Mouse (Mus musculus) thymus, postnatal 36 days (tissue): Measurements from ENCODE around the gene Rxfp3.
"Not testable (repeated sequence)": the region's sequence is repeated elsewhere in the genome, so short reads cannot be mapped to it uniquely, and the experiment has no call there.

ENCODE experiments used
- DNase-seq, 2 experiments: peaks; one replicate each; pipeline ENCODE4 v3.0.0; 2022; ENCODE audit warnings: mixed read lengths in 2 of 2

Rxfp3 gene

DNA sequence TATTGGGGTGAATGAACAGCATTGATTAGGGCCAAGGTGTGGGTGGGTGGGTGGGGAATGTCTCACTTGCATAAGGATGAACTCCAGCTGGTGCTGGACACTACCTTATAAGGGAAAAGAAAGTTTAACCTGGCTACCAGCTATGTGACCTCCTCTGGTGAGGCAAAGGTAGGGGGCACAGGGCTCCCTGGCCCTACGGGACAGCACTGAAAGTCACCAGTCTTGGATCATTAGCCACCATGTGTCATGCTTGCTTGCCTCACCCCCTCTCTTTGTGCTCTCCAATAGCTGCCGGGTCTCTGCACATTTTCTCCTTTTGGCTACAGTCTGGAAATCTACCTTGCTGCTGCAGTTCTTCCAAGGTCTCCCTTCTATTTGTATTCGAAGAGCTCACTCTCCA is 7.6 kb downstream of the Rxfp3 start:
- no peak for DNase-seq

DNA sequence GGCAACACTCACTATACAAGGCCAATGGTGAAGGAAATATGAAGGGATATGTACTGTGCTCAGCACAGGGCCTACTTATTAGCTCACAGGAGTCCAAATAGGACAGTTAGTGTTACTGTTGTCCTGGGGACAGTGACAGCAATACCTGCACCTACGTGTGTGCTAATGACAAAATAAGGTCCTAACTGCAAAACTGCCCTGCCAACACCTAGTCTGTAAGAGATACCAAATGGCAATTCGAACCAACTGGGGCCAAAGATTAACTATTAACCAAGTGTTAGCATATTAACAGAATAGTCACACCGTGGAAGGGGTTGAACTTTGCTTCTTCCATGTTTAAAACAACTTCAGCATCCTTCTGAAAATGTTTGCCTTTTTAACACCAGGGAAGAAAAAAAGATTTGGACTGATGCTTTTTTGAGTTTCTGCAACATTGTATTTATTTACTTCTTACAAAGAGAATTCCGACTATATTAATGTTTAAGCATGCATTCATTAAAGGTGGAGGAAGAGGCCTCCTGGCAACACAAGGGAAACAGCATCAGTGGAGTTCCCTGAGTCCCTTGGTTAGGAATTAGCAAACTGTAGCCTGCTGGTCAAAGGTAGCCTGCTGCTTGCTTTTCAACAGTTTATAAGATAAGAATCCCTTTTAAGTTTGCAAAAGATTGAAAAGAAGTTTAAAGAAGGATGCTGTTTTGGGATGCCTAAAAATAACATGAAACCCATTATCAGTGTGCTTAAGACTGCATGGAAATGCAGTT is 10.8 kb downstream of the Rxfp3 start:
- DNase-seq = no peak

DNA sequence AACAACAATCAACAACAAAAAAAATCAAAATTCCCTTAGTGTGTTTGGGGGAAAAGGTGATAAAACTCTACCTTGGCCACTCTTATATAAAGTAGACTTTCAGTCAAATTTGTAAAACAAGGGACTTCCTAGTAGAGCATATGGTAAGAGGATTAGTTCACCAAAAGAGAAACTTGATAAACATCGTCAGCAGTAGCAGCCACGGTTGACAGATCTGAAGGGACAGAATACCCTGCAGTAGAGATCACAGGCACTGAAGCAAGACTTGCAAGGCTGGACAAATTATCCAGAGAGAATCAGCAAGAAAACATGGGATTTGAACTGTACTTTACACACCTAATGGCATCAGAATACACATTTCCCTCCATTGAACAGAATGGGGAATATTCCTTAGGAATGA is 22.9 kb downstream of the Rxfp3 start:
- no peak for DNase-seq

DNA sequence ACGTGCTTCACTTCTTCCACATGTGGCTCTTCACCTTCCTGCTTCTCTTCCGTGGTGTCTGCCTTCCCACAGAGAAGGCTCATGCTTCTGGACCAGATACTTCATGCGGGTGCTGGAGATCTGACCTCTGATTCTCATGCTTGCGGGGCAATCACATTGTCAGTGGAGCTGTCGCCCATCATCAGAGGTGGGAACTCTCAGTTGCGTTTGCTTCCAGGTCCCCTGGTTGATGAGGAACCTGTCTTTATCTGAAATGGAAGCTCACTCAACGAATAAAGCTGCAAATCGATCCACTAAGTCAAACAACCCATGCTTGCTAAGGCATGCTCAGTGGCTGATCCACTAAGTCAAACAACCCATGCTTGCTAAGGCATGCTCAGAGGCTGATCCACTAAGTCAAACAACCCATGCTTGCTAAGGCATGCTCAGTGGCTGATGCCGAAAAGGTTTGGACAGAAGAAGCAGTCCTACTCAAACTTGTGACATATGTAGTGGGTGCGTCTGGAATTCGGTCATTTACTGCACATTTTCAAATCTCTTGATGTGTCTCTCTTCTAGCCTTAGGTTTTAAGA is 26.7 kb downstream of the Rxfp3 start:
- DNase-seq = no peak

DNA sequence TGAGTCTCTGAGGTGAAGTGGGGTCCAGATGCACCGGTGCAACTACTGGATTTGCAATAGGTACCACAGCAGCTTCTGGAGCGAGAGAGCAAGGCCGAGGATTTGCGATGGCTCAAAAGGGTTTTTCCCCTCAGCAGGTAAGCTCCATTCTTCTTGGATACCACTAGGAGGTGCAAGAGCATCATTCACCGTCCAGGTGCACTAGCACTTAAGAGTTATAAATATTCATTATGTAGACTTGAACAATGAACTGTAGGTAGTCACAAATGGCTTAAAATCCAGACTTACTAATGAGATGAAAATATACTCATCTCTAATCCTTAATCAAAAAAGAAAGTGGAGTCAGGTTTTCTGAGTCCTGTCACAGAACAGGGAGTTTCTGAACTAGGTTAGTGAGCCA is 29.0 kb downstream of the Rxfp3 start:
- DNase-seq = no peak

DNA sequence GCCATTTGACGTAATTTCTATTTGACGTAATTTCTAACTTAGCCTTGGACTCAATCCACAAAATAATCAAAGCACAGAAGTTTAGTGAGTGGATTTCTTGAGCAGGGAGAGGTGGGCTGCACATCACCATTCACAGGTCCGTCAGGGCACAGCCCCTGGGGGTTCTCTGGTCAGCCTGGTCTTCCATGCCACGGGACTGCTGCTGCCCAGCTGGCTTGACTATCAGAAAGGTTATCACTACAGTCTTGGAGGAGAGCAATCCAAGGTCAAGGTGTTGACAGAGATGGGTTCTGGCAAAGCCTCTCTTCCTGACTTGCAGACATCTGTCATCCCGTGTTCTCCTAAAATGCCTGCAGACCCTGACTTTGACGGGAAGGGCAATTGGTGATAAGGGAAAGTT is 33.1 kb downstream of the Rxfp3 start:
- no peak for DNase-seq

DNA sequence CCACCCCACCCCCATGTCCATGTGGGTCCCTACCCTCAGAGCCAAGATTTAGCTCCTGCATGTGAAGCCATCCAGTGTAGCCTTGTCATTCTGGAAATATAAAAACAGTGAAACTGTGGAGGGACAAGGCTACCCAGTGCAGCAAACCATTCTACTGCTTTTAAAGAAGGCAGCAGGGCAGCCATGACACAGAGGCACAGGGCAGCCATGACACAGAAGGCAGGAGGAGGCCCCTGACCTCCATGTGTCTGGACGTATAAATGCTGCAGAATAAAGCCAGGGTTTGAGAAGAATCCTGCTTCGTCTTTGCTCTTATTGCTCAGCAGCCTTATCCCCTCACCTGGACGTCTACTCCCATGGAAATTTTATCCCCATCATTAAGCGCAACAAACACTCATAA is 34.0 kb downstream of the Rxfp3 start:
- no peak for DNase-seq

DNA sequence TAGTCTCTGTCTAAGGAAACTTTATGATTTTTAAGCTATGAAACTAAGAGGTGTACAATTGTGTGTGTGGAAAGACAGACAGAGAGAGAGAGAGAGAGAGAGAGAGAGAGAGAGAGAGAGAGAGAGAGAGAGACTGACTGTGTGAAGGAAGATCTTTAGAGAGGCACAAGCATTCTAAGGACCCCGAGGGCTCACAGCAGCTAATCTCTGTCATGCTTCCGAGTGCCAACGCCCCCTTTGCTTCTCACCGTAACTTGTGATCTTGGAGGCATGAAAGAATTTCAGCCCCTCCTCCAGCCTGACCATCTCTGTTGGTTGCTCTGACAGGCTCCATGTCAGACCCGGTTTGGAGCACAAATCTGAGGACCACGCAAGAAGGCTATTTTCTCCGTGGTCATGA is 37.4 kb downstream of the Rxfp3 start, which contains the start of gene Slc45a2:
Gene Slc45a2 (plus strand): TSS at position 301 of the 400 bp plus-strand sequence.
- no peak for DNase-seq

DNA sequence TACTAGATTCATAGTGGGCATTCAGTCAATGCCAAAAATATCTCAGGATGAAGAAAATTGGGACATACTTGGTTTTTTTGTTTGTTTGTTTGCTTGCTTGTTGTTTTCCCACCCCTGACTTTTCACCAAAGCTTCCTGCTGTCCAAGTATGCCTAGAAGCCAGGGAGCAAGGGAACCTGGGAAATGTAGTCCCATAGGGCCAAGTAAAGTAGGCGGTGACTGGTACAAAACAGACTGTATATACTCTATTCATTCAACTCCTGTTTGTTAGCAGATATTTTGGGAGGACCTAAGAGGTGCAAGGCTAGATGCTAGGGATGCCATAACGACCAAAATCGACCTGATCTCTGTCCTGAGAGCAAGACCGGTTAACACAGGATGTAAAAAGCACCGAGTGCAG is 38.0 kb downstream of the Rxfp3 start:
- DNase-seq = no peak

DNA sequence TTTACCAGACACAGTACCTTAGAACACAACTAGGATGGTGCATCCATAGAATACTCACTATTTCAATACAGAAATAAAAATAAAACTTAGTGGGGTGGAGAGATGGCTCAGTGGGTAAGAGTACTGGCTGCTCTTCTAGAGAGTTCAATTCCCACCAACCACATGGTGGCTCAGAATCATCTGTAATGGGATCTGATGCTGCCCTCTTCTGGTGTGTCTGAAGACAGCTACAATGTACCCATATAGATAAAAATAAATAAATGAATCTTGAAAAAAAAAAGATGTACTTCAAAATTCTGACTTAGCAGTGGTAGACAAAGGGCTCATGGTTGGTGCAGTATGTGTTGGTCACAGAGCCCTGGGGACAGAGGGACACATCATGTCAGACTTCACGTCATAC is 46.2 kb downstream of the Rxfp3 start:
- DNase-seq = no peak

DNA sequence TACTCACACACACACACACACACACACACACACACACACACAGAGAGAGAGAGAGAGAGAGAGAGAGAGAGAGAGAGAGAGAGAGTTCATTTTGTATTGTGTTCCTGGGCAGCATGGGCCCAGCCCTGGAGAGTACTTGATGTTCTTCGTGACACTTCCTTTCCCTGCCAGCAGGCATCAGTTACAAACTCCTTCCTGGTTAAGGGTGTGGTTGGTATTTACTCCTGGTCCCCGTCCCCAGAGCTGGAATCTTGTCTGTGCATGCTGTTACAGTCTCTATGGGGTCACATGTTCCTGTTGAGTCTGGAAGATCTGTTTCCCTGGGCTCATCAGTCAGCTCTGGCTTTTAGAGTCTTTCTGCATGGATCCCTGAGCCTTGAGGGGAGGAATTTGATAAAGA is 47.4 kb downstream of the Rxfp3 start:
- DNase-seq = no peak

DNA sequence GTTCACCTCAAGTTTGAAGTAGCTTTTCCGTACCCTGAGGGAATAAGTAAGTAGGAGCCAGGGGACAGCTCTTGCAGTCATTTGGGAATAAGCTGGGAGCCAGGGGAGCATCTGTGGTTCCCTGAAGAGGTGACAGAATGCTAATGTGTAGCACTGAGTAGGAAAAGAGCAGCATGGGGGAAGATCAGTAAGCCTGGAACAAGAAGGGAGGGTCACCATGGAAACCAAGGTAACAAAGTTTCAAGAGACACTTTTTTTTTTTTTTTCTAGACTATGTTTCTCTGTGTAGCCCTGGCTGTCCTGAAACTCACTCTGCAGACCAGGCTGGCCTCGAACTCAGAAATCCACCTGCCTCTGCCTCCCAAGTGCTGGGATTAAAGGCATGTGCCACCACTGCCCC is 51.3 kb downstream of the Rxfp3 start:
- not testable (repeated sequence) for DNase-seq

DNA sequence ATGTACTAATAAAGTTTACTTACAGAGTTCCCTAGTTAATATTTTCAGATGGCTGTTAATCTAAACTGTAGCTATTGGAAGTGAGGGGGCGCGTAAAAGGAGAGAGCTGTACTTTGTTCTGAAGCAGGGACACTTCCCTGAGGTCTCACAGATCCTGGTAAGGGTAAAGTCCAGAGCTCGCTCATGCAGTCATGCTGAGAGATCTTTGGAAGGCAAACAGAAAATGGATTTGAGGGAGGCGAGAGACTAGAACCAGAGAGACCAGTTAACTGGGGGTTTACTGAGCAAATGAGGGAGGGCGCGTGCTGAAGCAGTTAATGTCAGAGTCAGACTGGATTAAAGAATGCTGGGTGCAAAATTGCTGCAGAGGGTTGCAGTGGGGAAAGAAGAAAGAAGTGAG is 52.0 kb downstream of the Rxfp3 start:
- DNase-seq = no peak
